Mouse (Mus musculus): Measurements from ENCODE around the gene Gm11492. TPM values are rescaled to one million over a fixed set of nuclear protein-coding genes. Genes with fewer than 3 reads are reported as not detected.

The Gm11492 gene
- polyA plus RNA-seq, 1 experiment, result not detected

DNA sequence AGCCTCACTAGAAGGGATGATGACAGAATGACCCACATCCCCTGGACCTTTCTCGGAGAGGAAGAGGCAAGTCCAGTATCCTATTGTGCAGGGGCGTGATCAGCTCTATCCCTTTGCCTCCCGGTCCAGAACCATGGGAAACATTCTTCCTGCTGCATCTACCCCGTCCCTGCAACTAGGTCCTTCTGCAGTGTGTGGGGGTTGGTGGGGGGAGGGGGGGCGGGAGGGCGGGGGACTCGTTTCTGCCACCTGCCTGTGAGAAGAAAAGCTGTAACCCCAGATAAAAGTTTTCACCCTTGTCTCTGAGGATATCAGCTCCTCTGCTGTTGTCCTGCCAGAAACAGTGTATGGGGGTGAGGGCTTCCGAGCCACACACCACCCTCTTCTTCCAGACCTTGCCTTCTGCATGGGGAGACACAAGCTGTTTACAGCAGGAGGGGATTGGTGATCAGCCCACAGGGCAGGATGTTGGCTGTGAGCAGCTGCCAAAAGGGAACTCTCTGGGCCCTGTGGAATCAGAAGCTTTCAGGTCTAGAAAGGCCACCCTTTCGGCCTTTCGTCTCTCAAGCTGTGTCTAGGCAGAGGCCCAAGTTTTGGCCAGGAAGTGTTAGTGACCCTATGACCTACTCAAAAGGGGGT, 12.6 kb downstream of the Gm11492 start:
- 22% methylated on average over 10 of the region's 10 CpGs for WGBS
- Histone ChIP-seq H3K4me3 (ENCODE audit: insufficient read depth, low read depth, low read length) (peak overlapping the region; percentile 59), H3K27ac (ENCODE audit: insufficient read depth, low read depth, low read length) (peak overlapping the region; percentile 82), H3K4me1 (ENCODE audit: control insufficient read depth, insufficient read depth, low read length) (peaks cover 2% of the 10 kb centered on the region; the same call in 1 of the 2 replicates), H3K36me3 (ENCODE audit: control insufficient read depth, insufficient read depth, low read length) (no peaks in the 10 kb centered on the region), H3K27me3 (replicated peaks; ENCODE audit: control insufficient read depth, insufficient read depth, low read length) (no peaks in the 10 kb centered on the region)
- peak; percentile 68 for DNase-seq
- TF ChIP-seq POLR2A (IDR thresholded peaks at IDR 0.05; ENCODE audit: low read depth, low read length), result no peak

- no peak for DNase-seq
- Histone ChIP-seq H3K27me3 (replicated peaks; ENCODE audit: control insufficient read depth, insufficient read depth, low read length) (no peaks in the 10 kb centered on the region), H3K36me3 (ENCODE audit: control insufficient read depth, insufficient read depth, low read length) (no peaks in the 10 kb centered on the region), H3K27ac (ENCODE audit: insufficient read depth, low read depth, low read length) (peak overlapping the region; percentile 51), H3K4me3 (ENCODE audit: insufficient read depth, low read depth, low read length) (peak overlapping the region; percentile 14; the same call in 1 of the 2 replicates), H3K4me1 (ENCODE audit: control insufficient read depth, insufficient read depth, low read length) (peaks cover 2% of the 10 kb centered on the region; the same call in 1 of the 2 replicates)
- WGBS, result 46% methylated on average over 1 of the region's 1 CpGs
- no peak for TF ChIP-seq POLR2A (IDR thresholded peaks at IDR 0.05; ENCODE audit: low read depth, low read length)
- TF ChIP-seq CTCF (conservative IDR thresholded peaks at IDR 0.05; ENCODE audit: insufficient read depth, insufficient read length, low read depth, low read length), result no peak
These were observed 13.3 kb downstream of the Gm11492 start for GRCm38 (mm10) chr11:87579713-87580112.

DNA sequence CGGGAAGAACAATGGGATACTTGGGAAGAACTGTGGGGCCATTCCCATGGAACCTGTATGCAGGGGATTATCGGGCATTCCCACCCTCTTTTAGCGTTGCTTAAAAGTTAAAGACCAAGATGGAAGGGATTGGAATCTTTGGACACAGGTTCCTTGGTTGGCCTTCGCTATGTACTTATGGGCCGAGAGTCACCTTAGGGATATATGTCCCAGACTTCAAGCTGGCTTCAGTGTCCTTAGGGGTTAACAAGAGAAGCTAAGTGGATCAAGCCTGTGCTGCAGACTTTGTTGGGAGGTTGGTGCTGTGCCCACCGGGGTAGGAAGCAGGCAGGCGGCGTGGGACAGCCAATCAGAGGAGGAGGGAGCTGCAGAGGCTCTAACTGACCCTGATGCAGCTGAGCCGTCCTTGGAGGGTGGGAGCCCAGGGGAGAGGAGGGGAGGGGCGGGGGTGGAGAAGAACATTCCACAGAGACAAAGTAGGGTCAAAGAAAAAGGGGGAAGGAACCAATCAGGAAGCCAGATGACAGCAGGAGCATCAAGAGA, 14.2 kb downstream of the Gm11492 start:
- TF ChIP-seq POLR2A (IDR thresholded peaks at IDR 0.05; ENCODE audit: low read depth, low read length) (no peak), CTCF (conservative IDR thresholded peaks at IDR 0.05; ENCODE audit: insufficient read depth, insufficient read length, low read depth, low read length) (no peak)
- no peak for DNase-seq
- Histone ChIP-seq H3K4me3 (ENCODE audit: insufficient read depth, low read depth, low read length) (no peak overlapping the region), H3K27me3 (replicated peaks; ENCODE audit: control insufficient read depth, insufficient read depth, low read length) (no peaks in the 10 kb centered on the region), H3K36me3 (ENCODE audit: control insufficient read depth, insufficient read depth, low read length) (no peaks in the 10 kb centered on the region), H3K27ac (ENCODE audit: insufficient read depth, low read depth, low read length) (no peak overlapping the region), H3K4me1 (ENCODE audit: control insufficient read depth, insufficient read depth, low read length) (peaks cover 2% of the 10 kb centered on the region; the same call in 1 of the 2 replicates)
- 64% methylated on average over 9 of the region's 10 CpGs for WGBS

DNA sequence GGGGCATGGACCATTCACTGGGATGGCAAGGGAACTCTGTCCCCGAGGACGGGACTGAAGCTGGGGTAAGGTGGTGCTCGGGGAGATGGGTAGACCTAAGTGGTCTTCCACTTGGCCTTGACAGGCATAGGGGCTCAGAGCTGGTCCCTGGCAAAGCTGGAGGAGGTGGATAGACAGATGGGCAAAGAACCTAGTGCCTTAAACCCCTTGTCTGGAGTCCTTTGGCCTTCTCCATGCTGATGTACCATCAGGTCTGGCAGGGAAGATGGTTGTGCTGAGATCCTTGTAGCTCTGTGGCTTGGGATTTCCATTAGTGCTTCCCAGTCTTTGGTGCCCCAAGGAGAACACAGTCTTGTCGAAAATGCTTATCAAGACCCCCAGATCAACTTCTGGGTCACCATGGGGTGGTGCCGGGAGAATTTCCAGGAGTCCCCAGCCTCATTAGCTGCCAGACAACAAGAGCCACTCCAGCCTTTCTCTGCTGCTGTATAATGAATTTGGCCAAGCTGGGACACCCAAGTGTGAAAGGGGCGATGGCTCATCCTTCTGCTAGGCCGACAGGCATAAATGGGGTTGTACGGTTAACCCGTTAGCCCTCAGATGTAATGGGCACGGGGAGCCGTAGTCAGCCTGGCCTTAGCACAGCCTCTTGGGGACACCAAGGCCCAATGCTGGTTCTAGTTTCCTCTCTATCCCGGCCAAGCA, 14.9 kb downstream of the Gm11492 start:
- Histone ChIP-seq H3K4me1 (ENCODE audit: control insufficient read depth, insufficient read depth, low read length) (peaks cover 2% of the 10 kb centered on the region; the same call in 1 of the 2 replicates), H3K4me3 (ENCODE audit: insufficient read depth, low read depth, low read length) (no peak overlapping the region), H3K36me3 (ENCODE audit: control insufficient read depth, insufficient read depth, low read length) (no peaks in the 10 kb centered on the region), H3K27ac (ENCODE audit: insufficient read depth, low read depth, low read length) (no peak overlapping the region), H3K27me3 (replicated peaks; ENCODE audit: control insufficient read depth, insufficient read depth, low read length) (no peaks in the 10 kb centered on the region)
- TF ChIP-seq CTCF (conservative IDR thresholded peaks at IDR 0.05; ENCODE audit: insufficient read depth, insufficient read length, low read depth, low read length), result no peak
- TF ChIP-seq POLR2A (IDR thresholded peaks at IDR 0.05; ENCODE audit: low read depth, low read length), result no peak
- WGBS, result 84% methylated on average over 12 of the region's 12 CpGs
- DNase-seq, result no peak

DNA sequence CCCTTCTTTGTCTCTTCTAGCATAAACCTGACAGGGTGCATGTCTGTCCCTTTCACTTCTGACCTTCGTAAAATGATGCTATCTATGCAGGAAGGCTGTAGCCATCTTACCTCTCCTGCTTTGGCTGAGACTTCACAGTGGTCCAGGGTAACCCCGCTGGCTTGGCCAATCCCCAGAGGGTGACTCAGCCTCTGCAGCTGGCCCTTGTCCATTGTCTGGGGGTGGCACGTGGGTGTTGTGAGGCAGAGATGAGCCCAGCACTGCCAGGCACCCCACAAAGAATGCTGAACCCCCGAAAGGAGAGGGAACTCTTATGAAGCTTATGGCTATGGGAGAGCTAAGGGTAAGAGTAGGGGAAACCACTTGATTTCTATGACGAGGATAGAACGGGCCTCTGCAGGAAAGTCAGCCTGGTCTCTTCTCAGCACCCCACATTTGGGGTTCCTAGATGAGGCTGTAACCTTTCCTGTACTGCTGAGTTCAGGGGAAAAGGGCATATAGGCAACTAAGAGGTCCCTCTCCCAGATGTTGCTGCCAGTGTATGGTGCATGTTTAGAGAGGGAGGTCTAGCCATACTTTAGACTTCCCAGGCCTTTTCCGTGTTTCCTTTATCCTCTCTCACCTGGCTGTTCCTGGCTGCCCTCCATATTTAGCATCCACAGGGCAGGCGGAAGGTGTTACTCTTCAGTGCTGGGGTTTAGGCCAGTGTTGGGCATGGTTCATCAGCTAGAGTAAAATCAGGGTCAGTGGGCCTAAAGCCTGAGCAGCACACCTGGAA, 15.7 kb downstream of the Gm11492 start:
- H3K4me3 ChIP-seq (ENCODE audit: insufficient read depth, low read depth, low read length), result no peak overlapping the region
- 80% methylated on average over 8 of the region's 8 CpGs for WGBS
- TF ChIP-seq POLR2A (IDR thresholded peaks at IDR 0.05; ENCODE audit: low read depth, low read length), result no peak
- no peak for DNase-seq
- H3K27ac ChIP-seq (ENCODE audit: insufficient read depth, low read depth, low read length), result no peak overlapping the region
- peaks cover 2% of the 10 kb centered on the region; the same call in 1 of the 2 replicates for H3K4me1 ChIP-seq (ENCODE audit: control insufficient read depth, insufficient read depth, low read length)
- H3K27me3 ChIP-seq (replicated peaks; ENCODE audit: control insufficient read depth, insufficient read depth, low read length), result no peaks in the 10 kb centered on the region
- H3K36me3 ChIP-seq (ENCODE audit: control insufficient read depth, insufficient read depth, low read length), result no peaks in the 10 kb centered on the region

DNA sequence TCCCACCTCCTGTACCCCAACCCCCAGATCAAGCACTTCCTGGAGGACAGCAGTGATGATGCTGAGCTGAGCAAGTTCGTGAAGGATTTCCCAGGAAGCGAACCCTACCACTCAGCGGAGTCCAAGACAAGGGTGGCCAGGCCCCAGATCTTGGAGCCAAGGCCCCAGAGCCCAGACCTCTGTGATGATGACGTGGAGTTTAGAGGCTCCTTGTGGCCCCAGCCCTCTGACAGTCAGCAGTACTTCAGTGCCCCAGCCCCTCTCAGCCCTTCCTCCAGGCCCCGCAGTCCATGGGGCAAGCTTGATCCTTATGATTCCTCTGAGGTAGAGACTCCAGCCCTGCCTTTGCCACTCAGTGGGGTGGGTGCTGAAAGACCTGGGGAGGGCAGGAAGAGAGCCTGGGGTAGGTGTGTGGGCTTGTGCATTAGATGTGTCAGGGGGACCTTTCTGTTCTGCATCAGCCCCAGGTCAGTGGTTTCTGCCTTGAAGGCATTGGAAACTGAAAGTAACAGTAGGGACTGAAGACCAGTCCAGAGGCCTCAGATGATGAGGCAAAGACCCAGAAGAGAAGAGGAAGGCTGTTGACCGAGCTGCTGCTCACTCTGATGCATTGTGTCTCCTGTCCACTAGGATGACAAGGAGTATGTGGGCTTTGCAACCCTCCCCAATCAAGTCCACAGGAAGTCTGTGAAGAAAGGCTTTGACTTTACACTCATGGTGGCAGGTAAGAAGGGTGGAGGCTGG, 17.0 kb downstream of the Gm11492 start:
- no peak overlapping the region for H3K27ac ChIP-seq (ENCODE audit: insufficient read depth, low read depth, low read length)
- no peaks in the 10 kb centered on the region for H3K27me3 ChIP-seq (replicated peaks; ENCODE audit: control insufficient read depth, insufficient read depth, low read length)
- WGBS, result 70% methylated on average over 6 of the region's 6 CpGs
- no peak overlapping the region for H3K4me3 ChIP-seq (ENCODE audit: insufficient read depth, low read depth, low read length)
- no peaks in the 10 kb centered on the region for H3K36me3 ChIP-seq (ENCODE audit: control insufficient read depth, insufficient read depth, low read length)
- TF ChIP-seq CTCF (conservative IDR thresholded peaks at IDR 0.05; ENCODE audit: insufficient read depth, insufficient read length, low read depth, low read length) (no peak), POLR2A (IDR thresholded peaks at IDR 0.05; ENCODE audit: low read depth, low read length) (no peak)
- H3K4me1 ChIP-seq (ENCODE audit: control insufficient read depth, insufficient read depth, low read length), result 0 out of 2 replicates have a peak, but pooled peaks cover 2% of the 10 kb centered on the region
- DNase-seq, result no peak
